Mouse (Mus musculus) kidney, adult 2 months (tissue): ENCODE data around the gene 4933416C03Rik.

Source experiments
- CTCF ChIP-seq: fragments of 200-500 bp; conservative IDR thresholded peaks from 2 replicates; pipeline ENCODE4 v1.5.1; 2011; ENCODE audit warnings: low read depth, mild to moderate bottlenecking, control low read depth, low read length, moderate library complexity, mixed read lengths; ENCODE audit not compliant: insufficient read depth, insufficient read length
- POLR2A ChIP-seq: fragments of 200-500 bp; IDR thresholded peaks from one replicate; pipeline ENCODE4 v1.6.1; 2011; ENCODE audit warnings: low read depth, low read length, control low read depth

DNA sequence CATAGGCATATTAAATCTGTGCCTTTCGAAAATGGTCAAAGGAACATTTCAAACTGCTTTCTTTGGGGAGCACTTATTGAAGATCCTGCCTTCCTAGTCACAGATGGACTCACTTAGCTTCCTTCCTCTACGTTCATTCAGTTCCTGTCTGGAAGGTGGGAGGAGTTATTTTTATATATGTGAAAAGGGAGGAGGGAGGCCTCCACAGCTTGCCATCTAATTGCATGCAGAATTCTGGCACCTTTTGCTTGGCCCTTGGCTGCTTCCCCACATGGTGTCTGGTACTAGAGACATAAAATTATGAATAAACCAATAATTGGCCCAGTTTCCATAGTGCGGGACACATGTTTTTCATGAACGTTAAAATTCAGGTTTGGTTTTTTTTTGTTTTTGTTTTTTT is 5.5 kb downstream of the 4933416C03Rik start:
- TF ChIP-seq POLR2A (no peak), CTCF (no peak)
